Mouse (Mus musculus) lung, postnatal 0 days (tissue): ENCODE results near the gene Fam173b.

Experiments
- CTCF ChIP-seq: IDR thresholded peaks from 2 replicates; pipeline ENCODE4 v1.5.1; 2016; ENCODE audit warnings: antibody characterized with exemption, mild to moderate bottlenecking
- EP300 ChIP-seq: IDR thresholded peaks from 2 replicates; pipeline ENCODE4 v1.6.1; 2016; ENCODE audit warnings: antibody characterized with exemption, mild to moderate bottlenecking, control low read depth

DNA sequence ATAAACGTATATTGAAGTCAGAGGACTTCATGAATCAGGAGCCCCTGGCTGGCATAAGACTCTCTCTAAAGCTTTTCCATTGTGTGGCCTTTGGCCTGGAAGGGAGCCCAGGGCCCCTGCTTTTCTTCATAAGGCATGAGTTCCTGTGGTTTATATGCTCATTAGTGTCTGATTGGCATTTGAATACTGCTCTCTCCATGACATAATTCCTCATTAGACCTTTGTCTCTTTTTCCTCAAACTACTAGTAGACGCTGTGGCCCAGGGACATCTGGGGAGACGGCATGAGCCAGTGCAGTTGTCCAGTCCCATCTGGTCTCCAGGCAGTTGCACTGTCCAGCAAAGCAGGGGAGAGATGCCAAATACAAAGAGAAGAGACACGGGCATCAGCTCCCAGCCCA lies 60.1 kb downstream of the Fam173b start:
- TF ChIP-seq CTCF (no peak), EP300 (no peak)
